Mouse (Mus musculus): ENCODE measurements around the gene Prkce. TPM values are rescaled to one million over a fixed set of nuclear protein-coding genes. Genes with fewer than 3 reads are reported as not detected.

Gene Prkce
- polyA plus RNA-seq, 1 experiment from 2014 or later, result 5.2 TPM

GRCm38 (mm10) chr17:86364349-86365075 is 196.9 kb downstream of the Prkce start:
- H3K4me1 ChIP-seq (replicated peaks; ENCODE audit: control insufficient read depth, insufficient read depth, low read length), result no peaks in the 10 kb centered on the region; the same call in 1 of the 2 replicates
- H3K36me3 ChIP-seq (ENCODE audit: control insufficient read depth, insufficient read depth), result no peaks in the 10 kb centered on the region
- no peak overlapping the region for H3K27ac ChIP-seq (ENCODE audit: low read depth, low read length)
- H3K4me3 ChIP-seq (ENCODE audit: low read depth, low read length), result no peak overlapping the region
- H3K9ac ChIP-seq (ENCODE audit: low read depth, low read length), result no peak overlapping the region
- no peaks in the 10 kb centered on the region for H3K27me3 ChIP-seq (replicated peaks; ENCODE audit: control insufficient read depth, insufficient read depth, low read length)
- TF ChIP-seq CTCF (IDR thresholded peaks at IDR 0.05; ENCODE audit: low read depth), result no peak
- no peak for ATAC-seq
- peak overlapping the region; percentile 24; the same call in 1 of the 2 replicates for H3K4me2 ChIP-seq (replicated peaks; ENCODE audit: low read depth)
- no peaks in the 10 kb centered on the region for H3K9me3 ChIP-seq (ENCODE audit: control insufficient read depth)
- WGBS, result 61% methylated on average over 16 of the region's 16 CpGs

DNA sequence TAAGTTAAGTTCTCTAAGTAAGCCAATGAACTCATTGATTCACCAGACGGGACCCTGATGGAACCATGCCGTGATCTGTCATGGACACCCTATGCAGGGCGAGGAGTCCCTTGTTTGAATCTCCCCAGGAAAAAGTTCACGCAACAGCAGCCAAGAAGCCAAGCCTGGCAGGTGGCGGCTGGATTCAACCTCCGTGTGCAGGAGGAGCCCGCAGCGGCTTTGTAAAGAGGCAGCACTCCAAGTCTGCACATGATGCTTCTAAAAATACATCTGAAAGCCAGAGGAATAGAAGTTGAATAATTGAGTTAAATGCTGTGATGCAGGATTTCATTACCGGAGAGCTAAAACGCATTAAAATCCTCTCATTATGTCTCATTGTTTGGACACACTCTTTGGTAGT is 199.3 kb downstream of the Prkce start:
- Histone ChIP-seq H3K4me1 (replicated peaks; ENCODE audit: control insufficient read depth, insufficient read depth, low read length) (no peaks in the 10 kb centered on the region; the same call in 1 of the 2 replicates), H3K27me3 (replicated peaks; ENCODE audit: control insufficient read depth, insufficient read depth, low read length) (no peaks in the 10 kb centered on the region), H3K4me2 (replicated peaks; ENCODE audit: low read depth) (no peak overlapping the region), H3K9ac (ENCODE audit: low read depth, low read length) (no peak overlapping the region), H3K4me3 (ENCODE audit: low read depth, low read length) (no peak overlapping the region), H3K27ac (ENCODE audit: low read depth, low read length) (no peak overlapping the region), H3K36me3 (ENCODE audit: control insufficient read depth, insufficient read depth) (no peaks in the 10 kb centered on the region), H3K9me3 (ENCODE audit: control insufficient read depth) (no peaks in the 10 kb centered on the region)
- no peak for ATAC-seq
- TF ChIP-seq CTCF (IDR thresholded peaks at IDR 0.05; ENCODE audit: low read depth), result no peak
- WGBS, result 77% methylated on average over 10 of the region's 10 CpGs

DNA sequence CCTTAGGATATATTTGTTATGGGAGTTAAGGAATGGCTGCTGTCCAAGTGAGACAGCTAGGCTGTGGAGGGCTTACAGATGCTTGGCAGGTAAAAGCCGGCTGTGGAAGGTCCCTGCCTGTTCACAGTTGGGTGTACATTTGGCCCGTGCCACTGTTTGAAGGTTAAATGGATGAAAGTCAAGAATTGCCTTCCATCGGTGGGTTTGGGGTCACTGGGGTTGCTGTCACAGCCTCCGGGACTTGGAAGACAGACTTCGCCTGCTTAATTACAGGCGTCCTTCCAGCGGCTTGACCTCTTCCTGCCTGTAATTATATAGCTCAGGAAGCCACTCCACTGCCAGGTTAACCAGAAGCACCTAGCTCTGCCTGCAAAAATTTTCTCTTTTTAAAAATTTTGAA is 200.1 kb downstream of the Prkce start:
- TF ChIP-seq CTCF (IDR thresholded peaks at IDR 0.05; ENCODE audit: low read depth), result no peak
- Histone ChIP-seq H3K27me3 (replicated peaks; ENCODE audit: control insufficient read depth, insufficient read depth, low read length) (no peaks in the 10 kb centered on the region), H3K4me1 (replicated peaks; ENCODE audit: control insufficient read depth, insufficient read depth, low read length) (no peaks in the 10 kb centered on the region; the same call in 1 of the 2 replicates), H3K4me2 (replicated peaks; ENCODE audit: low read depth) (no peak overlapping the region), H3K27ac (ENCODE audit: low read depth, low read length) (no peak overlapping the region), H3K36me3 (ENCODE audit: control insufficient read depth, insufficient read depth) (no peaks in the 10 kb centered on the region), H3K9me3 (ENCODE audit: control insufficient read depth) (no peaks in the 10 kb centered on the region), H3K4me3 (ENCODE audit: low read depth, low read length) (no peak overlapping the region), H3K9ac (ENCODE audit: low read depth, low read length) (no peak overlapping the region)
- ATAC-seq, result no peak
- 51% methylated on average over 7 of the region's 7 CpGs for WGBS

DNA sequence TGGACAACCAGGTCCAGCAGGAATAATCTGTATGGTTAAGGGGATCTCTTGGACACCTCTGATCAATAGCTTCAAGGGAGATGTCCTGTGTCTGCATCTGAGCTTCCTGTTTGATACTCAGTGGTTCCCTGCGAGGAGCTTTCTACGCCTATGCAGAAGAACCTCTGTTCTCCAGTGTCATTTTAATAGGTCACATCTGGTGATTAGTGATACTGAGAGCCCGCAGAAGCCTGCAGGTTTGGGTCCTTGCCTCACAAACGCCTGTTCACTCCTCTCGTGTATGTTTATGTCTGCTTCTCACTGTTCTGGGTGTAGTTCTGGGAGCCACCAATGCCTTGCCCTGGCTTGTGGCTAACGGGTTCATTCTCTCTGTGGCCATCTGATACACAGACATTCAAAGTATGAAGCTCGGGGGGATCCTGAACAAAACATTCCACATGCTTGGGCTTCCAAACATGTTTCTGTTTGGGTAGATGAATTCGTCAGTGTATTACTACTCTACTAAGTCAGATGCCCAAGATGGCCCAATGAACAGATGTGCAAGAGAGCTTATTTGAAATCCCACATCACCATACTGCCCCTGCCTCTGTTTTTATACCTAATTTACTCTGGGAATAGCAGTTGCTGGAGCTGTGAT is 202.6 kb downstream of the Prkce start:
- Histone ChIP-seq H3K27me3 (replicated peaks; ENCODE audit: control insufficient read depth, insufficient read depth, low read length) (no peaks in the 10 kb centered on the region), H3K4me2 (replicated peaks; ENCODE audit: low read depth) (no peak overlapping the region), H3K27ac (ENCODE audit: low read depth, low read length) (no peak overlapping the region), H3K4me1 (replicated peaks; ENCODE audit: control insufficient read depth, insufficient read depth, low read length) (no peaks in the 10 kb centered on the region), H3K9ac (ENCODE audit: low read depth, low read length) (no peak overlapping the region), H3K9me3 (ENCODE audit: control insufficient read depth) (no peaks in the 10 kb centered on the region), H3K4me3 (ENCODE audit: low read depth, low read length) (no peak overlapping the region), H3K36me3 (ENCODE audit: control insufficient read depth, insufficient read depth) (no peaks in the 10 kb centered on the region)
- TF ChIP-seq CTCF (IDR thresholded peaks at IDR 0.05; ENCODE audit: low read depth), result no peak
- no peak for ATAC-seq
- WGBS, result 68% methylated on average over 8 of the region's 8 CpGs

- no peaks in the 10 kb centered on the region for H3K4me1 ChIP-seq (replicated peaks; ENCODE audit: control insufficient read depth, insufficient read depth, low read length)
- H3K9me3 ChIP-seq (ENCODE audit: control insufficient read depth), result no peaks in the 10 kb centered on the region
- H3K27me3 ChIP-seq (replicated peaks; ENCODE audit: control insufficient read depth, insufficient read depth, low read length), result no peaks in the 10 kb centered on the region
- no peak; the same call in 1 of the 2 replicates for ATAC-seq
- TF ChIP-seq CTCF (IDR thresholded peaks at IDR 0.05; ENCODE audit: low read depth), result no peak
- H3K27ac ChIP-seq (ENCODE audit: low read depth, low read length), result no peak overlapping the region
- H3K4me3 ChIP-seq (ENCODE audit: low read depth, low read length), result no peak overlapping the region
- no peak overlapping the region for H3K9ac ChIP-seq (ENCODE audit: low read depth, low read length)
- no peak overlapping the region for H3K4me2 ChIP-seq (replicated peaks; ENCODE audit: low read depth)
- H3K36me3 ChIP-seq (ENCODE audit: control insufficient read depth, insufficient read depth), result no peaks in the 10 kb centered on the region
- 46% methylated on average over 4 of the region's 4 CpGs for WGBS
Observed at GRCm38 (mm10) chr17:86371101-86371561, 203.5 kb downstream of the Prkce start.

GRCm38 (mm10) chr17:86376389-86376788 is 208.8 kb downstream of the Prkce start:
- no peak for ATAC-seq
- Histone ChIP-seq H3K27ac (ENCODE audit: low read depth, low read length) (no peak overlapping the region), H3K4me1 (replicated peaks; ENCODE audit: control insufficient read depth, insufficient read depth, low read length) (no peaks in the 10 kb centered on the region), H3K36me3 (ENCODE audit: control insufficient read depth, insufficient read depth) (no peaks in the 10 kb centered on the region), H3K9me3 (ENCODE audit: control insufficient read depth) (no peaks in the 10 kb centered on the region), H3K9ac (ENCODE audit: low read depth, low read length) (no peak overlapping the region), H3K27me3 (replicated peaks; ENCODE audit: control insufficient read depth, insufficient read depth, low read length) (no peaks in the 10 kb centered on the region), H3K4me3 (ENCODE audit: low read depth, low read length) (no peak overlapping the region), H3K4me2 (replicated peaks; ENCODE audit: low read depth) (no peak overlapping the region)
- no peak for TF ChIP-seq CTCF (IDR thresholded peaks at IDR 0.05; ENCODE audit: low read depth)
- 76% methylated on average over 6 of the region's 6 CpGs for WGBS
